Mouse (Mus musculus) gastrocnemius, postnatal 14 days (tissue): ENCODE data around the gene Mrpl40. TPM values are rescaled to one million over a fixed set of nuclear protein-coding genes. Genes with fewer than 3 reads are reported as not detected.
A peak's percentile ranks its signal among the peaks of the same experiment; 100 is the strongest.

Experiments
- DNase-seq: peaks from one replicate; pipeline ENCODE4 v3.0.0; 2021; ENCODE audit warnings: mixed read lengths
- intact Hi-C: fragments of 180-260 bp; cut with DNase I; formaldehyde crosslinking; loops from one replicate; pipeline ENCODE4 v1.15.1; 2025; ENCODE audit warnings: low total_unique reads
- total RNA-seq, 2 experiments: library from RNA; stranded (reverse); gene quantifications; 2 replicates each; pipeline ENCODE4 v1.2.3; 2021

The Mrpl40 gene
- total RNA-seq, 2 experiments from 2014 or later, result 41.2 to 43.7 TPM

- intact Hi-C loops, result no loop called here
- peak; percentile 90 for DNase-seq
Measured at GRCm38 (mm10) chr16:18836468-18837208, 40.0 kb downstream of the Mrpl40 start, which contains the start of the genes 2510002D24Rik and Gm28539. Gene 2510002D24Rik, plus strand, starts transcription at chr16:18836578. Gene Gm28539, plus strand, starts transcription at chr16:18836584.

- intact Hi-C loops, result no loop called here
- no peak for DNase-seq
Measured at GRCm38 (mm10) chr16:18836073-18836467, 40.6 kb downstream of the Mrpl40 start.

GRCm38 (mm10) chr16:18833486-18833885 is 43.2 kb downstream of the Mrpl40 start:
- DNase-seq, result no peak
- intact Hi-C loops, result no loop called here

- intact Hi-C loops, result no loop called here
- DNase-seq, result no peak
Measured at GRCm38 (mm10) chr16:18829102-18829501, 47.6 kb downstream of the Mrpl40 start.

GRCm38 (mm10) chr16:18828630-18829029 is 48.0 kb downstream of the Mrpl40 start:
- DNase-seq, result no peak
- intact Hi-C loops, result no loop called here

- intact Hi-C loops, result no loop called here
- DNase-seq, result no peak
Measured at GRCm38 (mm10) chr16:18822925-18823324, 53.7 kb downstream of the Mrpl40 start.

GRCm38 (mm10) chr16:18822356-18822755 is 54.3 kb downstream of the Mrpl40 start:
- intact Hi-C loops, result no loop called here
- DNase-seq, result no peak

Other genes starting within 250 kb of the Mrpl40 start
- gene Sept5, start 246.9 kb downstream of the Mrpl40 start, total RNA-seq, result 1 to 10 TPM; 6.0 to 8.4 TPM
- gene Cldn5, start 100.0 kb downstream of the Mrpl40 start, total RNA-seq, result 10 to 100 TPM; 31.4 to 38.9 TPM
- gene Ufd1, start 65.1 kb downstream of the Mrpl40 start, total RNA-seq, result 10 to 100 TPM; 44.4 to 48.9 TPM
- gene Cdc45, start 64.9 kb downstream of the Mrpl40 start, total RNA-seq, result 1 to 10 TPM; 2.4 to 2.6 TPM
- 10 to 100 TPM; 13.8 to 14.3 TPM for gene 2510002D24Rik, start 40.3 kb downstream of the Mrpl40 start, total RNA-seq
- gene Gm28539, start 40.3 kb downstream of the Mrpl40 start, total RNA-seq, result 1 to 10 TPM; 1.3 to 2.1 TPM
- 10 to 100 TPM; 20.4 to 25.3 TPM for gene Hira, start 175 bp upstream of the Mrpl40 start, total RNA-seq